ENCODE assay signal across 10 mouse cellular contexts in the genomic region with DNA sequence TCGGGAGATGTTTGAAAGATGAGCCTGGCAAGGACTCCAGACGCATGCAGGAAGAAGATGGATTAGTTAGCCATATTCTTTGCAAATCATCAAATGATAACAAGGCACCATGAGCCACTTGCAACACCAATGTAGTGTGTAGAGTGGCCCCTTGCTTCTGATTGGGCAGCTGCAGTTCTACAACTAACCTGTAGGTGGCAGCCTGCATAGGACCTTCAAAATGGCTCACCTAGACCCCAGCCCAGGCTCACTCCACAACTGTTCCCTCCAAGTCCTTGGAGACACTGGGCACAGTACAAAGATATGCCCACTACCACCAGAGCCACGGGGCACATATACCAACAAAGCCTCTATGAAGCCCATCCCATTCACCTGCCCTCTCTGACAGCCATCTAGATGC. TPM values are rescaled to one million over a fixed set of nuclear protein-coding genes. Genes with fewer than 3 reads are reported as not detected.
DNase-seq lines count a peak whose midpoint lies in the region; ATAC-seq and TF ChIP-seq lines count a peak whose summit lies in the region.
"Had no signal": no experiment of that assay in that cellular context is flagged by ENCODE, and none has a peak within 500 bp of the region (broad histone marks: within the 10 kb centered on the region; RNA-seq: fewer than 3 reads in every experiment).

No protein-coding gene starts in this region.

- no peak overlapping the region for H3K9ac ChIP-seq in heart, adult 2 months (ENCODE audit: low read depth, low read length)
- H3K9ac ChIP-seq in midbrain, embryonic 13.5 days (replicated peaks): no peak overlapping the region
- no peak overlapping the region for H3K9ac ChIP-seq in midbrain, embryonic 16.5 days (ENCODE audit: low read depth, low read length)

- 35% methylated on average over 3 of the region's 3 CpGs for WGBS in heart, adult 2 months
- WGBS in midbrain, embryonic 13.5 days: 50% methylated on average over 3 of the region's 3 CpGs
- 48% methylated on average over 3 of the region's 3 CpGs for WGBS in midbrain, embryonic 16.5 days

- intact Hi-C loops in heart, adult 2 months (cut with DNase I): loop anchor here (10.0 kb wide), 1 partner anchor 239 kb away; no protein-coding TSS in a partner anchor

- H3K27me3 ChIP-seq in heart, adult 2 months (ENCODE audit: control insufficient read depth, insufficient read depth, low read length): no peaks in the 10 kb centered on the region
- H3K27me3 ChIP-seq in midbrain, embryonic 13.5 days: no peaks in the 10 kb centered on the region
- no peaks in the 10 kb centered on the region for H3K27me3 ChIP-seq in midbrain, embryonic 16.5 days (ENCODE audit: control insufficient read depth, insufficient read depth, low read depth, low read length)

- H3K9me3 ChIP-seq in midbrain, embryonic 13.5 days: no peaks in the 10 kb centered on the region
- H3K9me3 ChIP-seq in midbrain, embryonic 16.5 days (replicated peaks; ENCODE audit: control insufficient read depth, low read length, poor library complexity, severe bottlenecking): no peaks in the 10 kb centered on the region

- no peaks in the 10 kb centered on the region for H3K79me2 ChIP-seq in heart, adult 2 months (replicated peaks; ENCODE audit: control insufficient read depth, insufficient read depth, low read length)

- TF ChIP-seq POLR2A in heart, adult 2 months (IDR thresholded peaks at IDR 0.05; ENCODE audit: insufficient read depth, low read depth, low read length): no peak
- no peak for TF ChIP-seq POLR2A in cortical plate, adult 2 months (IDR thresholded peaks at IDR 0.05; ENCODE audit: extremely low read depth, insufficient read depth, low read length)

- no peak for DNase-seq in heart, adult 2 months
- no peak for DNase-seq in heart, adult 9 months (ENCODE audit: low spot score in 2 of 2)
- DNase-seq in lung, postnatal 10 days: peak; percentile 5
- no peak for DNase-seq in ovary, postnatal 36 days (ENCODE audit: low spot score)

- peak; percentile 80 for TF ChIP-seq CTCF in heart, adult 2 months (IDR thresholded peaks at IDR 0.05)
- TF ChIP-seq CTCF in cortical plate, adult 2 months (IDR thresholded peaks at IDR 0.05; ENCODE audit: extremely low read depth, insufficient read depth, low read length): peak; percentile 73

- H3K4me1 ChIP-seq in heart, adult 2 months (ENCODE audit: control insufficient read depth, insufficient read depth, low read length): no peaks in the 10 kb centered on the region
- no peaks in the 10 kb centered on the region for H3K4me1 ChIP-seq in midbrain, embryonic 13.5 days (replicated peaks)
- no peaks in the 10 kb centered on the region for H3K4me1 ChIP-seq in midbrain, embryonic 16.5 days (ENCODE audit: control insufficient read depth, insufficient read depth, low read length)
- H3K4me1 ChIP-seq in cortical plate, adult 2 months (ENCODE audit: control insufficient read depth, insufficient read depth, low read length): no peaks in the 10 kb centered on the region

- H3K36me3 ChIP-seq in heart, adult 2 months (ENCODE audit: control insufficient read depth, insufficient read depth, low read length): no peaks in the 10 kb centered on the region
- H3K36me3 ChIP-seq in midbrain, embryonic 13.5 days: no peaks in the 10 kb centered on the region
- no peaks in the 10 kb centered on the region for H3K36me3 ChIP-seq in midbrain, embryonic 16.5 days (ENCODE audit: control insufficient read depth, insufficient read depth, low read length)

- no peak overlapping the region for H3K4me2 ChIP-seq in midbrain, embryonic 13.5 days (replicated peaks)
- no peak overlapping the region for H3K4me2 ChIP-seq in midbrain, embryonic 16.5 days (ENCODE audit: low read length)

- no peak overlapping the region for H3K27ac ChIP-seq in heart, adult 2 months
- H3K27ac ChIP-seq in midbrain, embryonic 13.5 days: no peak overlapping the region
- H3K27ac ChIP-seq in midbrain, embryonic 16.5 days (ENCODE audit: low read length): no peak overlapping the region
- no peak overlapping the region for H3K27ac ChIP-seq in cortical plate, adult 2 months (ENCODE audit: insufficient read depth, low read length)

- TF ChIP-seq EP300 in heart, adult 2 months (IDR thresholded peaks at IDR 0.05; ENCODE audit: insufficient read depth, low read depth, low read length): no peak

- ATAC-seq in midbrain, embryonic 13.5 days: peak; percentile 43; the same call in 1 of the 2 replicates
- ATAC-seq in midbrain, embryonic 16.5 days: no peak
- ATAC-seq in megakaryocyte progenitor cell, adult 5-6 weeks (replicated peaks; ENCODE audit: poor library complexity): no peak

- no peak overlapping the region for H3K4me3 ChIP-seq in heart, adult 2 months
- no peak overlapping the region for H3K4me3 ChIP-seq in midbrain, embryonic 13.5 days (replicated peaks)
- H3K4me3 ChIP-seq in midbrain, embryonic 16.5 days (ENCODE audit: low read depth, low read length): no peak overlapping the region
- no peak overlapping the region for H3K4me3 ChIP-seq in cortical plate, adult 2 months (ENCODE audit: insufficient read depth, low read length)

RNA-seq across cellular contexts. Expression of a gene that starts 35.4 kb away (rescaled TPM):
- not detected for total RNA-seq in heart, adult 2 months (2021)
- polyA plus RNA-seq in heart, adult 2 months (2012; rRNA removed): not detected in 2 replicates
- polyA plus RNA-seq in midbrain, embryonic 13.5 days (2015; fragmentation: Nextera tagmentation; extraction: Ambion mirVana): 0.46 and 0.55 TPM in 2 replicates
- 1.3 and 1.9 TPM in 2 replicates for polyA plus RNA-seq in midbrain, embryonic 16.5 days (2015; fragmentation: Nextera tagmentation; extraction: Ambion mirVana)
- polyA plus RNA-seq in cortical plate, adult 2 months (2012; rRNA removed): 1.7 and 1.9 TPM in 2 replicates
- not detected in 2 replicates for total RNA-seq in megakaryocyte progenitor cell, adult 5-6 weeks (2015)
- total RNA-seq in megakaryocyte progenitor cell, adult 5-6 weeks (2017): not detected in 2 replicates
- polyA plus RNA-seq: heart, embryonic 14.5 days; lung, embryonic 16.5 days had no signal

RNA-seq across cellular contexts. Expression of a gene that starts 52.3 kb away (rescaled TPM):
- not detected for total RNA-seq in heart, adult 2 months (2021)
- polyA plus RNA-seq in heart, adult 2 months (2012; rRNA removed): under 0.01 TPM in 1 of 2 replicates, not detected in the other
- polyA plus RNA-seq in midbrain, embryonic 13.5 days (2015; fragmentation: Nextera tagmentation; extraction: Ambion mirVana): 7.7 and 9.2 TPM in 2 replicates
- 13.7 TPM in 2 replicates for polyA plus RNA-seq in midbrain, embryonic 16.5 days (2015; fragmentation: Nextera tagmentation; extraction: Ambion mirVana)
- 29.3 and 37.1 TPM in 2 replicates for polyA plus RNA-seq in cortical plate, adult 2 months (2012; rRNA removed)
- not detected in 2 replicates for total RNA-seq in megakaryocyte progenitor cell, adult 5-6 weeks (2015)
- not detected in 2 replicates for total RNA-seq in megakaryocyte progenitor cell, adult 5-6 weeks (2017)
